9 mouse cellular contexts compared by ENCODE assay signal in genomic region chr12:84060946-84061345, GRCm38 (mm10). TPM values are rescaled to one million over a fixed set of nuclear protein-coding genes. Genes with fewer than 3 reads are reported as not detected.
DNase-seq lines count a peak whose midpoint lies in the region; ATAC-seq and TF ChIP-seq lines count a peak whose summit lies in the region.
"Had no signal": no experiment of that assay in that cellular context is flagged by ENCODE, and none has a peak within 500 bp of the region (broad histone marks: within the 10 kb centered on the region; RNA-seq: fewer than 3 reads in every experiment).

No protein-coding gene starts in this region.

- no peaks in the 10 kb centered on the region for H3K36me3 ChIP-seq in kidney, adult 2 months (ENCODE audit: control insufficient read depth, insufficient read depth, low read length)
- no peaks in the 10 kb centered on the region for H3K36me3 ChIP-seq in lung, postnatal 0 days (ENCODE audit: insufficient read depth, low read length)
- H3K36me3 ChIP-seq: hindbrain, embryonic 15.5 days; lung, embryonic 15.5 days had no signal

- H3K27me3 ChIP-seq in kidney, adult 2 months (replicated peaks; ENCODE audit: control insufficient read depth, insufficient read depth, low read length), result no peaks in the 10 kb centered on the region
- no peaks in the 10 kb centered on the region for H3K27me3 ChIP-seq in lung, postnatal 0 days (replicated peaks; ENCODE audit: insufficient read depth, low read length)
- H3K27me3 ChIP-seq: hindbrain, embryonic 15.5 days; lung, embryonic 15.5 days had no signal

- intact Hi-C loops in left cerebral cortex, postnatal 10 days (cut with DNase I), result no loop called here

- WGBS in kidney, adult 2 months, result 23% methylated on average over 2 of the region's 2 CpGs
- 25% methylated on average over 2 of the region's 2 CpGs for WGBS in lung, postnatal 0 days

- H3K9me3 ChIP-seq in lung, postnatal 0 days (ENCODE audit: low read length), result no peaks in the 10 kb centered on the region
- H3K9me3 ChIP-seq: hindbrain, embryonic 15.5 days; lung, embryonic 15.5 days had no signal

- H3K4me2 ChIP-seq in lung, postnatal 0 days (replicated peaks; ENCODE audit: low read depth, low read length), result no peak overlapping the region
- H3K4me2 ChIP-seq: hindbrain, embryonic 15.5 days; lung, embryonic 15.5 days had no signal

- H3K9ac ChIP-seq in lung, postnatal 0 days (replicated peaks; ENCODE audit: low read depth), result no peak overlapping the region
- H3K9ac ChIP-seq: hindbrain, embryonic 15.5 days; lung, embryonic 15.5 days had no signal

- ATAC-seq in CD4-positive, CD25-positive, alpha-beta regulatory T cell, adult 4 months, result peak; percentile 45
- ATAC-seq in lung, postnatal 0 days, result no peak
- ATAC-seq in erythroblast, adult 5-6 weeks (replicated peaks; ENCODE audit: low FRiP score, poor library complexity, severe bottlenecking), result no peak

- H3K27ac ChIP-seq in kidney, adult 2 months (ENCODE audit: insufficient read depth, low read depth, low read length), result no peak overlapping the region
- no peak overlapping the region for H3K27ac ChIP-seq in lung, postnatal 0 days (ENCODE audit: low read length)
- H3K27ac ChIP-seq: hindbrain, embryonic 15.5 days; lung, embryonic 15.5 days had no signal

- H3K4me1 ChIP-seq in kidney, adult 2 months (ENCODE audit: control insufficient read depth, insufficient read depth, low read length), result peaks cover 2% of the 10 kb centered on the region; the same call in 1 of the 2 replicates
- H3K4me1 ChIP-seq in lung, postnatal 0 days (ENCODE audit: insufficient read depth, low read depth, low read length), result no peaks in the 10 kb centered on the region
- H3K4me1 ChIP-seq: hindbrain, embryonic 15.5 days; lung, embryonic 15.5 days had no signal

- peak; percentile 40 for TF ChIP-seq CTCF in kidney, adult 2 months (conservative IDR thresholded peaks at IDR 0.05; ENCODE audit: insufficient read depth, insufficient read length, low read depth, low read length)
- peak; percentile 69 for TF ChIP-seq CTCF in lung, postnatal 0 days (IDR thresholded peaks at IDR 0.05)

- TF ChIP-seq EP300 in lung, postnatal 0 days (IDR thresholded peaks at IDR 0.05), result no peak

- TF ChIP-seq POLR2A in kidney, adult 2 months (IDR thresholded peaks at IDR 0.05; ENCODE audit: low read depth, low read length), result no peak

- H3K4me3 ChIP-seq in kidney, adult 2 months (ENCODE audit: insufficient read depth, low read depth, low read length), result no peak overlapping the region
- no peak overlapping the region for H3K4me3 ChIP-seq in lung, postnatal 0 days (ENCODE audit: low read depth, low read length)
- H3K4me3 ChIP-seq: hindbrain, embryonic 15.5 days; lung, embryonic 15.5 days had no signal

- peak; percentile 55 for DNase-seq in kidney, adult 2 months
- no peak for DNase-seq in kidney, postnatal 10 days
- DNase-seq in NIH3T3 (ENCODE audit: low read depth), result peak; percentile 83
- peak; percentile 69 for DNase-seq in lung, postnatal 0 days (ENCODE audit: low spot score)
- DNase-seq in left cerebral cortex, postnatal 10 days (ENCODE audit: extremely low spot score in 1 of 2, low spot score in 2 of 2), result no peak

RNA-seq across cellular contexts. Expression of gene Acot5, which starts 8.2 kb away (rescaled TPM):
- polyA plus RNA-seq in kidney, adult 2 months (2012; rRNA removed), result 0.12 and 0.16 TPM in 2 replicates
- not detected for polyA plus RNA-seq in CD4-positive, CD25-positive, alpha-beta regulatory T cell, adult 4 months (2017; shearing (Covaris generic))
- not detected in 2 replicates for polyA plus RNA-seq in lung, postnatal 0 days (2015; fragmentation: Nextera tagmentation; extraction: Ambion mirVana)
- total RNA-seq in erythroblast, adult 5-6 weeks (2015; ENCODE audit: low replicate concordance), result not detected in 2 replicates
- total RNA-seq in erythroblast, adult 5-6 weeks (2017; ENCODE audit: low replicate concordance), result not detected in 2 replicates
- 1 to 10 TPM; 3.6 to 3.9 TPM for total RNA-seq in left cerebral cortex, postnatal 10 days (2021)
- polyA plus RNA-seq: lung, embryonic 15.5 days had no signal

RNA-seq across cellular contexts. Expression of gene Acot3, which starts 9.0 kb away (rescaled TPM):
- polyA plus RNA-seq in kidney, adult 2 months (2012; rRNA removed), result 30.7 and 37.0 TPM in 2 replicates
- polyA plus RNA-seq in CD4-positive, CD25-positive, alpha-beta regulatory T cell, adult 4 months (2017; shearing (Covaris generic)), result not detected
- not detected in 2 replicates for polyA plus RNA-seq in lung, postnatal 0 days (2015; fragmentation: Nextera tagmentation; extraction: Ambion mirVana)
- not detected in 2 replicates for total RNA-seq in erythroblast, adult 5-6 weeks (2015; ENCODE audit: low replicate concordance)
- not detected in 2 replicates for total RNA-seq in erythroblast, adult 5-6 weeks (2017; ENCODE audit: low replicate concordance)
- total RNA-seq in left cerebral cortex, postnatal 10 days (2021), result 1 to 10 TPM; 1.2 to 1.4 TPM

RNA-seq across cellular contexts. Expression of gene Gm49366, which starts 22.2 kb away (rescaled TPM):
- 0.35 TPM in 1 of 2 replicates, not detected in the other for polyA plus RNA-seq in kidney, adult 2 months (2012; rRNA removed)
- polyA plus RNA-seq in CD4-positive, CD25-positive, alpha-beta regulatory T cell, adult 4 months (2017; shearing (Covaris generic)), result not detected
- polyA plus RNA-seq in lung, postnatal 0 days (2015; fragmentation: Nextera tagmentation; extraction: Ambion mirVana), result not detected in 2 replicates
- total RNA-seq in erythroblast, adult 5-6 weeks (2015; ENCODE audit: low replicate concordance), result not detected in 2 replicates
- total RNA-seq in erythroblast, adult 5-6 weeks (2017; ENCODE audit: low replicate concordance), result not detected in 2 replicates
- not detected for total RNA-seq in left cerebral cortex, postnatal 10 days (2021)
- polyA plus RNA-seq: hindbrain, embryonic 15.5 days; lung, embryonic 15.5 days had no signal

RNA-seq across cellular contexts. Expression of gene Acot4, which starts 22.8 kb away (rescaled TPM):
- polyA plus RNA-seq in kidney, adult 2 months (2012; rRNA removed), result 47.8 and 63.5 TPM in 2 replicates
- polyA plus RNA-seq in CD4-positive, CD25-positive, alpha-beta regulatory T cell, adult 4 months (2017; shearing (Covaris generic)), result under 1 TPM in 1 of 2 experiments, not detected in 1; 0.11 TPM
- 0.12 and 0.13 TPM in 2 replicates for polyA plus RNA-seq in lung, postnatal 0 days (2015; fragmentation: Nextera tagmentation; extraction: Ambion mirVana)
- total RNA-seq in erythroblast, adult 5-6 weeks (2015; ENCODE audit: low replicate concordance), result not detected in 2 replicates
- not detected in 2 replicates for total RNA-seq in erythroblast, adult 5-6 weeks (2017; ENCODE audit: low replicate concordance)
- total RNA-seq in left cerebral cortex, postnatal 10 days (2021), result 1 to 10 TPM; 2.3 to 3.0 TPM

RNA-seq across cellular contexts. Expression of gene Acot6, which starts 39.5 kb away (rescaled TPM):
- 6.9 and 7.1 TPM in 2 replicates for polyA plus RNA-seq in kidney, adult 2 months (2012; rRNA removed)
- polyA plus RNA-seq in CD4-positive, CD25-positive, alpha-beta regulatory T cell, adult 4 months (2017; shearing (Covaris generic)), result 1 to 10 TPM in 1 of 2 experiments, under 1 TPM in 1; 0.77 to 1.0 TPM
- polyA plus RNA-seq in lung, postnatal 0 days (2015; fragmentation: Nextera tagmentation; extraction: Ambion mirVana), result 1.1 and 1.3 TPM in 2 replicates
- total RNA-seq in erythroblast, adult 5-6 weeks (2015; ENCODE audit: low replicate concordance), result not detected in 2 replicates
- 0.42 and 2.3 TPM in 2 replicates for total RNA-seq in erythroblast, adult 5-6 weeks (2017; ENCODE audit: low replicate concordance)
- 1 to 10 TPM; 3.2 to 3.3 TPM for total RNA-seq in left cerebral cortex, postnatal 10 days (2021)

Comparison
In these comparisons a context has a peak if more than half of its experiments do, and no peak if none do; other contexts are left out.
1. DNase-seq: peak in kidney, adult 2 months (single experiment), NIH3T3 (single experiment) and lung, postnatal 0 days (single experiment); none in kidney, postnatal 10 days (single experiment) and left cerebral cortex, postnatal 10 days (0 of 2).
2. RNA of gene Acot3, which starts 9.0 kb away (polyA plus RNA-seq): 30.7 to 37.0 TPM in kidney, adult 2 months; not detected in CD4-positive, CD25-positive, alpha-beta regulatory T cell, adult 4 months and not detected in lung, postnatal 0 days; every median in the first group is over 10 times any median in the second.